Mouse (Mus musculus) CD8-positive naive resting alpha-beta T cell, adult 2 months (primary cell): ENCODE results near the gene Gpr65.
"Not testable (repeated sequence)": the region's sequence is repeated elsewhere in the genome, so short reads cannot be mapped to it uniquely, and the experiment has no call there.

Source experiments
- DNase-seq, 2 experiments: peaks; one replicate each; pipeline ENCODE4 v3.0.0; 2022; ENCODE audit warnings: low read depth in 2 of 2, low spot score in 2 of 2

Gpr65 gene

DNA sequence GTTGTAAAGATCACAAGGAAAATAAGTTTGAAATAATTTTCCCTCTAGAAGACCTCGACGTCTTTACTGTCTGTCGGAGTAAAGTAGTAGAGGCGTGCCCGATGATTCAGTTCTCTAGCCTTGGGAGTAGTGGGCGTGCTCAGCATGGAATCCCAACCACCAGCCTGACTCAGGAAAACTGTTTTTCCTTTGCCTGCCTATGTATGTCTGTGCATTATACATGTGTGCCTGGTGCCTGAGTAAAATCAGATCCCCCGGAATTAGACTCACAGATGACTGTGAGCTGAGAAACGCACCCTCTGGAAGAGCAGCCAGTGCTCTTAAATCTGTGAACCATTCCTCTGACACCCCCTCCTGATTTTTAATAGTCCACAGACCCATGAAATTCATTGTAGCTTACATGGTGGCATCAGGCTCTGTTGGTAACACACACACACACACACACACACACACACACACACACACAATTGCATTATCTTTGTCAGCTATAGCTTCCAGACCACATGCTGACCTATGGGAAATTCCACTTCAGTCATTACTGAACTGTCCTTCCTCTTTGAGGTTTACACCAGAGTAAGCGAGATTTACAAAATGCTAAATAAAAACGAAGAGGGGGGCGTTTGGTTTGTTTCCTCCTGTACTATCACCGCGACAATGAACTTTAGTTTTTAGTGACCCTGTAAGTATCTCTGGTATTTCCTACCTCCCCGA, 14.5 kb downstream of the Gpr65 start:
- no peak for DNase-seq

DNA sequence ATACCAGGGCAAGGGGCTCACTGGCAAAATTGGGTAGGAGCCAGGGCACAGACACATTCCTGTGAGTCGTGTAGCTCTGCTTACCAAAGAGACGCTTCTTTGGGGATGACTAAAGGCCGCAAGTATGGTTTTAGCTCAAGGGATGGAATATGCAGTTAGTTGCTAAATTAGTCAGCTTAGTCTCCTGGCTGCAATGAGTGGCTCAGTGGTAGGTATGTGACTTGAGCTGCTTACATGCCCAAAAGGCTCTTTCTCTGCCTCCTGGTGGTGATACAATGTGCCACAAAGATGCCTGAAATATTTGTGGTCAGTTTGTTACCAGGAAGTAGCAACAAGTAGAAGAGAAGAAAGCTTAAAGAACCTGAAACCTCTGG, 15.0 kb downstream of the Gpr65 start:
- peak in 1 of 2 experiments; percentile 8 for DNase-seq

DNA sequence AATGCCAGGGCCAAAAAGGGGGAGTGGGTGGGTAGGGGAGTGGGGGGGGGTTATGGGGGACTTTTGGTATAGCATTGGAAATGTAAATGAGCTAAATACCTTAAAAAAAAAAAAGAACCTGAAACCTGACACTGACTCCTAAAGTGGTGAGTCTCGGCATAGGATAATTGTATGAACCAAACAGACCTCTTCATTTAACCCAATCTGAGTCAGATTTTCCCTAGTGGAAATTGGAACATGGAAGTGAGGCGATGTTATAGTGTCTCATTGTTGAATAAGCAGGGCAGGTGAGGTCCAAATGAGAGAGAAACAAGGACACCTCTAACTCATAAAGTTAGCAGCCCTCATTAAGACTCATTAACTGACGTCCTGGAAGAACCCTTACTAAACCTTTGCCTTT, 16.0 kb downstream of the Gpr65 start:
- DNase-seq: no peak

DNA sequence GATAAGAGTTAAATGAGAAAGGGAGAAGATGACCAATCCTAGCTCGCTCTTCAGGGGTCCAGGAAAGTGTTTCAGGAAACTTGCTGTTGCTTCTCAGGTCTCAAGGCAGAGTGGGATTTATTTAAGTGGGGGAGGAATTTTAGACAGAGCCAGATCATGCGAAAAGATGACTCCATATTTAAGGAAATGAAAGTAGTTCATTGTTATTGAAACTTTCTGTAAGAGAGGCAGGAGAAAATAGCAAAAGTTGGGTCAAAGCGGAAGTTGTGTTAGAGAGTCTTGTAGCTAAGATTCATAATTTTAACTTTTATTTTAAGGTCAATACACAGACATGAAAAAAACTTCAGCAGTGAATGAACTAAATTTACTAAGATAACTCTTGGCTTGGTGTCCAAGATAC, 22.0 kb downstream of the Gpr65 start:
- DNase-seq: no peak

DNA sequence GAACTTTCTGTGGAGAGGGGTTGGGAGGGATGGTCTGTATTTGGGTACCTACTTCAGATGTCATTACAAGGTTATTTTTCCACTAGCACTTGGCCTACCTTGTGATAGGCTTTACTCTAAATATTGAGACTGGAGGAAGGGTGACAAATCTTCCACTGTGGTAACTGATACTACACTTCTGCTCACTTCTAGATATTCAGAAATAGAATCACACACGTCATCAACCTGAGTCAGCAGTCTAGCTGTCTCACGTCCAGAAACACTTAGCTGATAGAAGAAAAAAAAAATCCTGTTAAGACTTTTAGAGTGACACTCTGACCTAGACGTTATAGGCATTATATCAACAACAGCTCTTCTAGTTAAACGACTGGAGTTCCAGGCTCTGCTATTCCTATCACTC, 23.8 kb downstream of the Gpr65 start:
- no peak for DNase-seq

DNA sequence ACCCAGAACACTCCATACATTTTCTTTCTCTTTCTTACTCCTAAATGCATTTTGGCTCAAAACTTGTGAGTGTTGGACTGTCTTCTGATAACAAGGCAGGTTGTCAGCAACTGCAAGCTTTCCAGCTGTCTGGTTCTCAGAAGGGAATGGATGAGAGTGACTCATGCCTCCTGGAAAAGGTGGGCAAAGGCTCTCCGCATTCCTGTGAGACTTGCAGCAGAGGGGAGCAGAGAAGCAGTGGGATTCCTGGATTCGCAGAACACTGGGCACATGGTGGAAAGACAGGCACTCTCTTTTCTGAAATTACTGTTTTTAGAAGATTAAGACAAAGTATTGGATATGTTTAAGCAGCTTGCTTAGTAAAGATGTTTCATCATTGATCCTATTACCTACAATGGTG, 25.8 kb downstream of the Gpr65 start:
- DNase-seq: no peak

DNA sequence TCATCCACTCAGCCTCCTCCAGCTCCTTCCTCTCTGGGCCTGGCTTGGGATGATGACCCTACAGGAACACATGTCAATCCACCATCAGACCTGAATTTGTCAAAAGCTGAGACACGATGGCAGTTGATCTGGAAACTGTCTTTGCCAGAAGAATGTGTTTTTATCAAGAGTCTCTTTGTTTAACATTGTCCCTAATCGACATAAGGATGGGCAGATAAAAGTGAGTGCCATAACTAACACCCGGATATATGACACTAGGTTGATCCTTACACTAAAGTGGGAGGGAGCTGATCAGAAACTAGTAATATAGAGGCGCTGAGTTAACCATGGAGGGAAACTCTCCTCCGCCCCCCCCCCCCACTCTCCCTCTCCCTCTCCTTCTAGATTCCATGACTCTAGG, 33.5 kb downstream of the Gpr65 start:
- DNase-seq: no peak

DNA sequence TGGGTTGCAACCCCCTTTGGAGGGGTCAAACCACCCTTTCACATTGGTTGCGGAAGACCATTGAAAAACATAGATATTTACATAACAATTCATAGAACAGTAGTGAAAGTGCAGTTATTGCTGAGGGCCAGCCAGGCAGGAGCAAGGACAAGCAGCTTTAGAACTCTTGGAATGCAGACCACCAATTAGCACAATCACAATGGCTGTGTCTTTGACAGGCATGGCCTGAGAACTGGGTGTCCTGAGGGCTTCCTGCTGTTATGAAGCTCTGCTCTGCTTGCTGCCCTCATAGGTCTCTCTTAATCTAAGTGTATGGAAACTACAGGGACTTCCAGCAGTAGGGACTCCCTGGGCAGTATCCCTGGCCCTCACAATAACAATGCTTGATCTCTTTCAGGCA, 34.6 kb downstream of the Gpr65 start:
- DNase-seq: no peak

DNA sequence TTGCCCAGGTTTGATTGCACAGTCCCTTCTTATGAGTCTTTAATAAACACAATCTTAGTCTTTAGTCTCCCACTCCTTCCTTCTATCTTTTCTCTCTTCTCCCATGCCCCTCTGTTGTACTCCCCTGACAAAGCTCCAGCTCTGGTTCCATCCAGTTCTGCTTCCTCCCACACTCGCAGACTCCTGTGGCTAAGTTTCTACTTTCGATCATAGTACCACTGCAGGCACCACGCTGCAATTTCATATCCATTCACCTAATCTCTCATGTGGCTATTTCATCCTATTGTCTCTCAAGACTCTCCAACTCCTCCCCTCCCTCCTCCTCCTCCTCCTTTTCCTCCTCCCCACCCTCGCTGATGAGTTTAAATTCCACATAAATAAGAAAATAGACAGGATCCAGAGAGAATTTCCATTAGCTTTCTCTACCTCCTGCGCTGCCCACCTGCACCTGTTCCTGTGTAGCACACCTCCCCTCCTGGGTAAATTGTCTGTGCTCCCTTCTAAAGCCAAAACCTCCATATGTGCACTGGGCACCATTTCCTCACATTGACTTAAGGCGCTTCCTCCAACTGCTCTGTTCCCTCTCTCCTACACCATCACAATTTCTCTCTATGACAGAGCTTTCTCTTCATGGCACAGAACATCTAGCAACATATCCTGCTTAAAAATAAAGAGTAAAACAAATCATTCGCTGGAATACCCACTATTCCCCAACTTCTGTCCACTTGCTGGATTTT, 38.9 kb downstream of the Gpr65 start:
- DNase-seq: no peak

DNA sequence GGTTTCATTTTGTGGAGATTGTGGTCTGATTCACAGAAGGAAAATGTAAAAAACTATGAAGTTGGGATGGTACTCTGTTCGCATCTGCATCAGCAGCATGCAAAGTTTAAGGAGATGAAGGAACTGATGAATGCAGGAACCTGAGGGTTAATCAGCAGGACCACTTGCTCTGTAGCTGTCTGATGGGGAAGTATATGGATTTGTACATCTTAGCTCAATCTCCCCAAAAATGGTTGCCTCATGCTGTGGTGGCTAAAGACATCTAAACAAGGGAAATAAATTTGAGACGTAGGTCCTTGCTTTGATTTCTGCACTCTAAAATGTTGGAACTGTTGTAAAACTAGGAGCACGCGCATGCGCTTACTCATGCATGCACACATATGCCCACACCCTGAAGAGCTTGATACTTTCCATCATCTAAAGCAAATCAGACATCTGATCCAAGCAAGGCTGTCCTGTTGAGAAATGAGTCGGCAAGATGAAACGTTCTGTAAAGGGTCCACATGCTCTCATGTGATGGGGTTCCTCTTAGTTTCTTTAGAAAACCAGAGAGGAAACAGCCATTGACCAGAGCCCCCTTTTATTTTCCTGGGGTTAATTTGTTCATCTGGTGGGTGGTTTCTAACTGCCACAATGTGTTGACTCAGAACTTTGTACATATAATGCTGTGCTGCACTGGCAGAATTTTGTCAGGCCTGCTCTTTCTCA, 43.1 kb downstream of the Gpr65 start:
- DNase-seq: no peak

DNA sequence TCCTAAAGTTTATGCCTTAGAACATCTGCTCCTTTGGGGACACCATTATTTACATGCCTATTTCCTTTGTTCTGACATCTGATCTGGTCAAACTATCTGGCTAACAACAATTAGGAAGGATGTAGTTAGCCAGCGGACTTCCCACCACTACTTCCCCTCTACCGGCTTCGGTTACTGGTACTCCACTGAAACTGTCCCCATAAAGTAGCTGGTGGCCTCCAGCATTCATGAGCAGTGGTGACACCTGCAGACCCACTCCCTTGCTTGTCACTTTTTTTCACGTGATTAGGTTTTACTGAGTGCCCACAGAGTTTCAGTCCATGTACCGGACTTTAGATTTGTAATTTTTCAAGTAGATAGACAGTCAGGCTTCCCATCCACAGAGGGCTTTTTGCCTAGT, 47.5 kb downstream of the Gpr65 start:
- DNase-seq: no peak

DNA sequence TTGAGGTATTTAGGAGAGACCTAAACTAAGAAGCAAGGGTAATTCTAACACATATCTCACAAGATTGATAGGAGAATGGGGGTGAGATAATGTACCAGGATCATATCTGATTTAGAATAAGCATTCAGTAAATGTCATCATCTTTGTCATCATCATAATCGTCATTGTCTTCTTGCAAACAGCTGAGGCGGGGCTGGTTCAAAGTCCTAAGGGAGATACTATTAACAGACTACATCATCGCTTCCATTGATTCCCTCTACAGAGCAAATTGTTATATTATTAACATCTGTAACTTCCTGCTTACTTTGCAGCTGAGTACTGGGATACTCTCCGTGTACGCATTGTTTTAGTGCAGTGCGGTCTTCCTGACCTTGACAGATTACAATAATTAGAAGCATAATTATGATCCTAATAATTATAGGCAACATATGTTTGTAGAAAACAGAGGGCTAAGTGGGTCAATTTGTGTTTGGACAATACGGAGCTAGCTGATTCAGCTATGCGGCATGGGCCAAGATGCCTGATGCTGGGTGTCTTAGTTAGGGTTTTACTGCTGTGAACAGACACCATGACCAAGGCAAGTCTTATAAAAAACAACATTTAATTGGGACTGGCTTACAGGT, 49.4 kb downstream of the Gpr65 start:
- no peak for DNase-seq

DNA sequence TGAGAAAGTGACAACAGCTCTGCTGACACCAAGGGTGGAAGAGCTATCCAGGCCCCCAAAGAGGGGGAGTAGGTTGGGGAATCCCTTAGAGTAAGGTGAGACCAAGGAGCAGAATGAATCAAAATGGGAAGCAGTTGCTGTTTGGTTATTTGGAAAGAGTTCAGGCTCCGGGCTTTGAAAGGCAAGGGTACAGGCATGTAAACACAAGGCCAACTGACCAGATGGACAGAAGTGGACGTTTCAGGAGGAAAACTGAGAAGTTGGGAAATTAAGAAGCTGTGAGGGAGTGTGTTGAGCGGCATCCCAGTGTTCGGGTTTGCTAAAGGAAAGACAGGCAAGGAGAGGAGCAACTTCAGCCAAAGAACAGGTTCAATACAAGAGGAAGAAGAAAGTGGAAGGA, 54.0 kb downstream of the Gpr65 start:
- no peak for DNase-seq

DNA sequence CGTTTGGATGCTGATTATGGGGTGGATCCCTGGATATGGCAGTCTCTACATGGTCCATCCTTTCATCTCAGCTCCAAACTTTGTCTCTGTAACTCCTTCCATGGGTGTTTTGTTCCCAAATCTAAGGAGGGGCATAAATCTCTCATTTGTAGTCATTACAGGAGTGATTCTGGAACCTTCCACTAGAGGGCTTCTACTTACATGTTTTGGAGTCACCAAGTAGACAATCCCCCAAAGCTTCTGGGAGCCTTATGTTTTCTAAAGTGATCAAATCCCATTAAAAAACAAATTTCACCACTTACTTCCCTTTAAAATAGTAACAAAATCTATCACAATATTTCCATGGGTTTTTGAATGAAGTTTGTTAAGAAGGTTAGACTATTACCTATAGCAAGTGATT, 55.7 kb downstream of the Gpr65 start:
- not testable (repeated sequence) for DNase-seq
